Mouse (Mus musculus) limb, embryonic 13.5 days (tissue): Measurements from ENCODE around the gene Myo16. TPM values are rescaled to one million over a fixed set of nuclear protein-coding genes. Genes with fewer than 3 reads are reported as not detected.

Experiments used
- ATAC-seq: fragments of 200-750 bp; cut with Nextera tagmentation; 2 replicates; pipeline ENCODE4 v1.8.0; 2017; ENCODE audit warnings: low read depth, moderate number of reproducible peaks, moderate TSS enrichment; ENCODE audit not compliant: low FRiP score
- H3K27ac ChIP-seq: fragments of 300-500 bp; sonication (generic); 2 replicates; pipeline ENCODE4 v1.5.1; 2015; ENCODE audit warnings: inconsistent platforms, mild to moderate bottlenecking, moderate library complexity
- H3K27me3 ChIP-seq: fragments of 300-500 bp; sonication (generic); 2 replicates; pipeline ENCODE4 v1.6.1; 2015; ENCODE audit warnings: mild to moderate bottlenecking, inconsistent platforms
- H3K36me3 ChIP-seq: fragments of 300-500 bp; sonication (generic); 2 replicates; pipeline ENCODE4 v1.6.1; 2015; ENCODE audit warnings: inconsistent platforms, mild to moderate bottlenecking, moderate library complexity
- H3K4me1 ChIP-seq: fragments of 300-500 bp; sonication (generic); 2 replicates; pipeline ENCODE4 v1.6.1; 2015; ENCODE audit warnings: inconsistent platforms
- H3K4me2 ChIP-seq: fragments of 300-500 bp; sonication (generic); replicated peaks from 2 replicates; pipeline ENCODE4 v1.6.1; 2015; ENCODE audit warnings: inconsistent platforms, mild to moderate bottlenecking, moderate library complexity
- H3K4me3 ChIP-seq: fragments of 300-500 bp; sonication (generic); 2 replicates; pipeline ENCODE4 v1.5.1; 2015; ENCODE audit warnings: moderate library complexity, mild to moderate bottlenecking, inconsistent platforms
- H3K9ac ChIP-seq: fragments of 300-500 bp; sonication (generic); 2 replicates; pipeline ENCODE4 v1.6.1; 2015; ENCODE audit warnings: mild to moderate bottlenecking, inconsistent platforms
- H3K9me3 ChIP-seq: fragments of 300-500 bp; sonication (generic); 2 replicates; pipeline ENCODE4 v1.6.1; 2016; ENCODE audit warnings: inconsistent platforms
- WGBS: fragments of 180-500 bp; shearing (Covaris S2); methylation state at CpG from one replicate; pipeline ENCODE4 v1.1.7; 2015; 5-methylcytosine and 5-hydroxymethylcytosine counted together
- polyA plus RNA-seq: library from polyadenylated mRNA; unstranded; fragments of >200 nt; fragmentation: Nextera tagmentation; extraction: Ambion mirVana; gene quantifications from 2 replicates; pipeline ENCODE4 v1.2.1, GENCODE M21; 2015

Myo16 gene
- polyA plus RNA-seq, 1 experiment from 2014 or later = 0.70 TPM

DNA sequence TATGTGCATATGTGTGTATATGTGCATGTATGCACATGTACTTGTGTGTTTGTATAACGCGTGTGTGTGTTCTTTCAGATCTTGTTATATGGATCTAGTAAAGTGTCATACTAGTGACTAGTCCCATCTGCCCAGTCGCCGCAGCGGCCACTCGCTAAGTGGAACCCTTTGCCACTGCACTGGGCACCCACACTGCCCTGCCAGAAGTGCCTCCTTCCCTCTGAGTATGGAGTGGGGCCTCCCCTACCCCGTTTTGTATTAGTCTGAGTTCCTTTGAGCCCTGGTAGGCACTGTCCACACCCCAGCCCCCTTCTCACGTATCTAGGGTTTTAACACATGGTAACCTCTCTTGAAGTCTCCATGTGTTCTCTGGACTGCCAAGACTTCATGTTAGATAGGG is 264.3 kb downstream of the Myo16 start:
- Histone ChIP-seq H3K4me3 (no peak overlapping the region), H3K27me3 (no peaks in the 10 kb centered on the region; the same call in 1 of the 2 replicates), H3K9me3 (no peaks in the 10 kb centered on the region), H3K27ac (no peak overlapping the region), H3K4me1 (peaks cover 8% of the 10 kb centered on the region; the same call in 1 of the 2 replicates), H3K4me2 (no peak overlapping the region), H3K36me3 (no peaks in the 10 kb centered on the region), H3K9ac (no peak overlapping the region)
- WGBS = 86% methylated on average over 8 of the region's 8 CpGs
- no peak for ATAC-seq

DNA sequence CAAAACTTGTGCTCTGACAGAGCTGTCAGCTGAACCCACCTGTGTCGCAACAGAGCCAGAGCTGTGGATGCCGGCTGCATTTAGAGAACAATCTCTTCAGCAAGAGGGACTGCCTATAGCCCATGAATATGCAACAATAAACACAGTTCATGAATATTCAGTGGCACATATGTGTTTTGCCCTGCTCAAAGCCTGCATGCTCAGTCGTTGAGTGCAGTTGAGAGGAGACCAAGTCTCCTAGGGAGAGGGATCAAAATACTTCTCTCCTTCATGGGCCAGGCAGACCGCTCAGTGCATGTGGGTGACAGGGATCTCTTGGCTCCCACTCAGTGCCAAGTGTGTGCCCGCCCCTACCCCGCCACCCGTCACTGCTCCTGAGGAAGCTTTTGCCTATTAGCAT is 265.3 kb downstream of the Myo16 start:
- WGBS = 81% methylated on average over 7 of the region's 7 CpGs
- Histone ChIP-seq H3K27me3 (no peaks in the 10 kb centered on the region; the same call in 1 of the 2 replicates), H3K4me3 (no peak overlapping the region), H3K9ac (no peak overlapping the region), H3K9me3 (no peaks in the 10 kb centered on the region), H3K4me2 (no peak overlapping the region), H3K36me3 (no peaks in the 10 kb centered on the region), H3K4me1 (peaks cover 8% of the 10 kb centered on the region; the same call in 1 of the 2 replicates), H3K27ac (no peak overlapping the region)
- no peak for ATAC-seq

DNA sequence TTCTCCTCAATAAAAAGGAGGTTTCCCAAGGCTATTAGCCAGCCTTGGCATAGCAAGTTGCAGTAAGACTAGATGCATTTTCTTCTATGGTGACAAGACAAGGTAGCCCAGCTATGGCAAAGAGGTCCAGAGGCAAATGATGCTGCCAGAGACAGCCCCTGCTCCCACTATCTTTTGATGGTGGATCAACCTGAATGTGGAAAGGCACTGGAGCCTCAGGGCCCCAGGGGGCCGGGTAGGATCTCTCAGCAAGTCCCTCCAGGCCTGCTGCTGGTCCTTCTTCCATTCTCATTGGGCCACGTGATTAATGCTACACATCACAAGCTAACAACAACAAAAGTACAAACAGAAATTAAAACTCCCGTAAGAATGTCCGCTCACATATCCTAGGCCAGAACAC is 266.0 kb downstream of the Myo16 start:
- no peaks in the 10 kb centered on the region for H3K9me3 ChIP-seq
- H3K36me3 ChIP-seq = no peaks in the 10 kb centered on the region
- 80% methylated on average over 4 of the region's 4 CpGs for WGBS
- no peak overlapping the region for H3K4me2 ChIP-seq
- H3K4me3 ChIP-seq = no peak overlapping the region
- no peak for ATAC-seq
- peaks cover 8% of the 10 kb centered on the region; the same call in 1 of the 2 replicates for H3K4me1 ChIP-seq
- H3K27ac ChIP-seq = no peak overlapping the region
- no peaks in the 10 kb centered on the region; the same call in 1 of the 2 replicates for H3K27me3 ChIP-seq
- no peak overlapping the region for H3K9ac ChIP-seq

DNA sequence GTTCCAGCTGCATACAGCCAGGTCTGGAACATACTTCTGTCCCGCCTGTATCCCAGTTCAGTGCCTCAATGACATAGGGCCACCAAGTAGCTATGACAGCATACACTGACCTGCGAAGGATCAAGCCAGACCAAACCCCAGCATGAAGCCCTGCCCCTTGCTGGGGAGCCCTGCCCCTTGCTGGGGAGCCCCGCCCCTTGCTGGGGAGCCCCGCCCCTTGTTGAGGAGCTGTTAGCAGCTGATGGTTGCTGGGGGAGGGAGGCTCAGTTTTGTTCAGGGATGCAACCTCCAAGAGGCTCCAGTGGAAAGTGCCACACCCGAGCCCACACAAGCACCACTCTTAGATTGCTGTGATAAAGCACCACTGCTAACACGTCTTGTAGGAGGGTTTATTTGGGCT is 266.8 kb downstream of the Myo16 start:
- H3K4me3 ChIP-seq = no peak overlapping the region
- H3K36me3 ChIP-seq = no peaks in the 10 kb centered on the region
- no peaks in the 10 kb centered on the region for H3K9me3 ChIP-seq
- WGBS = 77% methylated on average over 6 of the region's 6 CpGs
- H3K27ac ChIP-seq = no peak overlapping the region
- H3K9ac ChIP-seq = no peak overlapping the region
- 0 out of 2 replicates have a peak, but pooled peaks cover 3% of the 10 kb centered on the region for H3K4me1 ChIP-seq
- no peak for ATAC-seq
- no peak overlapping the region for H3K4me2 ChIP-seq
- H3K27me3 ChIP-seq = no peaks in the 10 kb centered on the region; the same call in 1 of the 2 replicates

DNA sequence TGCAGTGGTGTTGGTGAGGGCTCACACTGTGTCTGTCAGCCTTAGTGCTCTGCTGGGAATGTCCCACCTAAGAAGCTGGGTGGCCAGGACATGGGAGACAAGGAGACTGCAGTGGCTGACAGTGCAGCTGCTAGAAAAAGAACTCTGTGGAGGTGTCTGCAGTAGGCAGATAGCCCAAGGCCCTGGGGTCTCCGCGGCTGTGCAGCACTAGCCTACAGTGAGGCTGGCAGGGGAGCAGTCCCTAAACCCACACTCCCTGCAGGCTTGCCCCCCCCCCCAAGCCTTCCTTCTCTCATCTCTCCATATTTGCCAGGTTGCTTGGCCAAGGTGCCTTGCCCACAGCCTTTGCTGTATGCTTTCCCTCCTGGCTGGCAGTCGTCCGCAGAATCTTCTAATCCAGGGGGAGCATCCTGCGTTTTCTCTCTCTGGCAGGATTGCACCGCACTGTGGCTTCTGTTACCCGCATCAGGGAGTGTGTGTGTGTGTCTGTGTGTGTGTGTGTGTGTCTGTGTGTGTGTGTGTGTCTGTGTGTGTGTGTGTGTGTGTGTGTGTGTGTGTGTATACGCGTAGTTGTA is 267.9 kb downstream of the Myo16 start:
- no peak overlapping the region for H3K27ac ChIP-seq
- H3K36me3 ChIP-seq = no peaks in the 10 kb centered on the region
- no peak overlapping the region for H3K9ac ChIP-seq
- no peaks in the 10 kb centered on the region for H3K4me1 ChIP-seq
- no peaks in the 10 kb centered on the region; the same call in 1 of the 2 replicates for H3K27me3 ChIP-seq
- no peak overlapping the region for H3K4me2 ChIP-seq
- ATAC-seq = no peak
- no peaks in the 10 kb centered on the region for H3K9me3 ChIP-seq
- 94% methylated on average over 9 of the region's 9 CpGs for WGBS
- no peak overlapping the region for H3K4me3 ChIP-seq

DNA sequence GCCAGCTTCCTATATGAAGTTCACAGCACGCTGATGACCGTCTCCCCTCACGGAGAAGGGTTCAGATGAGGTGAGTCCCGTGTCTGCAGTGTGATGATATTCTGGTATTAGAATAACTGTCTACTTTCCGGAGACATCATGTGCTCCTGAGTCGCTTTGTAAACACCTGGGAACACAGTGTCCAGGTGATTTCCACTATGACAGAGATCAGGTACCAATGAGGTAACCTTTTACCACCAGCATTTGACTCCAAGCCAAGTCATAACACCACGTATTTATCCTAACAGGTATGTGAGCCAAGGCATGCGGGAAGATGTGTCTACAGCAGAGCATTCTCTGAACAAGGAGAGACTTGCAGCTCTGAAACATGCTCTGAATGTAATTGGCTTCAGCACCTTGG is 281.8 kb downstream of the Myo16 start:
- Histone ChIP-seq H3K9me3 (no peaks in the 10 kb centered on the region), H3K4me3 (no peak overlapping the region), H3K4me1 (peaks cover 14% of the 10 kb centered on the region), H3K27me3 (no peaks in the 10 kb centered on the region), H3K4me2 (no peak overlapping the region), H3K36me3 (no peaks in the 10 kb centered on the region), H3K27ac (no peak overlapping the region), H3K9ac (no peak overlapping the region)
- 81% methylated on average over 8 of the region's 8 CpGs for WGBS
- ATAC-seq = no peak

DNA sequence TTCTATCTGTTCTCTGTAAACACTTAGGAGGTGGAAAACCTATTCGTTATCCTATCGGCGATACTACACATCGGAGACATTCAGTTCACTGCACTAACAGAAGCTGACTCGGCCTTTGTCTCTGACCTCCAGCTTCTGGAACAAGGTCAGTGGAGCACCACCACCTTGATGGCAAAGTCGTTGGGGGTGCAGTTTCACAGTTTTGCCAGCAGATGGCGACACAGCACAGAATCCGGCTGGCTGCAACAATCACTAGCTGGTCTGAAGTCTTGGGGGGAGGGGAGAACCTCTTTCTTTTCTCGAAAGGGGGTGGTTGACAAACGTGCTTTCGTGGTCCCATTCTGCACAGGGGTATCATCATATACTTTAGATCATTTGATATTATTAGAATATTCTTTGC is 285.1 kb downstream of the Myo16 start:
- no peak for ATAC-seq
- Histone ChIP-seq H3K4me2 (no peak overlapping the region), H3K27ac (no peak overlapping the region), H3K9ac (no peak overlapping the region), H3K4me3 (no peak overlapping the region), H3K36me3 (no peaks in the 10 kb centered on the region), H3K9me3 (no peaks in the 10 kb centered on the region), H3K27me3 (peaks cover 4% of the 10 kb centered on the region; the same call in 1 of the 2 replicates), H3K4me1 (peaks cover 14% of the 10 kb centered on the region)
- WGBS = 21% methylated on average over 11 of the region's 11 CpGs

DNA sequence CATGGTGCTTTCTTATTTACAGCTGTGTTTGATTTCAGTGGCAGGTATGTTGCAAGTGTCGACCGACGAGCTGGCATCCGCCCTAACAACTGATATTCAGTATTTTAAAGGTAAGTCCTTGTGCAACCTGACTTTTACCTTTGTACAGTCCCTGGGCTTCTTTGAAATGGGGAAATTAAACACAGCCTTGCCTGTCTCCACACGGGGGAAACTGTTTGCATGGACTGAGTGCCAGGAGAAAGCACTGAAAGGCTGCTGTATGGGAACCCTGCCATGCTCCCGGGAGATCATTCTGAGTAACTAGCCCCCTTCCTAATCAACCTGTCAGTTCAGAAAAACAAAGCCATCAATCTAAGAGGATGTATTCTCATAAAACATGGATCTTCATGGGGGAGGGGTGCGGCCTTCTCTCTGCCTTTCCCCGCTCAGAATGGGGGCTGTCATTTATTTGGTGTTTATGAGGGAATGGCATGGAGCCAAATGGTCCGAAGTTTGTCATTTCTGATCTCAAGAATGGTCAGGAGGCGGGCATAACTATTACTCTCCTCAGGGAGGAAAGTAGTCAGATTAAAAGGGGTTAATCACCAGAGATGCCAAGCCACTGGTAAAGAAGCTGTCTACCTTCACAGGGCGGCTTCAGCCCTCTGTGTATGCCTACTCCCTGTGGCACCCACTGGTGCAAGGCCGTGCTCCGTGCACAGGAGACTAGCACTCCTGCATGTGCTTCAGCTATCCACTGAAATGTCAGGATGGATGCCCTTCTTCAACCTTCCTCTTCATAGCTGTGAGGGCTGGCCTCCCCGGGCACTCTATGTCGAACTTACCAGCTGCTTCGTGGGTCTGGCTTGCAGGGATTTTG is 286.1 kb downstream of the Myo16 start:
- no peak for ATAC-seq
- Histone ChIP-seq H3K27me3 (peaks cover 4% of the 10 kb centered on the region; the same call in 1 of the 2 replicates), H3K9ac (0 out of 2 replicates have a peak overlapping the region, but pooled peaks have one; percentile 8), H3K4me3 (no peak overlapping the region), H3K9me3 (no peaks in the 10 kb centered on the region), H3K4me2 (no peak overlapping the region), H3K36me3 (no peaks in the 10 kb centered on the region), H3K4me1 (peaks cover 14% of the 10 kb centered on the region), H3K27ac (0 out of 2 replicates have a peak overlapping the region, but pooled peaks have one; percentile 6)
- 31% methylated on average over 16 of the region's 16 CpGs for WGBS

DNA sequence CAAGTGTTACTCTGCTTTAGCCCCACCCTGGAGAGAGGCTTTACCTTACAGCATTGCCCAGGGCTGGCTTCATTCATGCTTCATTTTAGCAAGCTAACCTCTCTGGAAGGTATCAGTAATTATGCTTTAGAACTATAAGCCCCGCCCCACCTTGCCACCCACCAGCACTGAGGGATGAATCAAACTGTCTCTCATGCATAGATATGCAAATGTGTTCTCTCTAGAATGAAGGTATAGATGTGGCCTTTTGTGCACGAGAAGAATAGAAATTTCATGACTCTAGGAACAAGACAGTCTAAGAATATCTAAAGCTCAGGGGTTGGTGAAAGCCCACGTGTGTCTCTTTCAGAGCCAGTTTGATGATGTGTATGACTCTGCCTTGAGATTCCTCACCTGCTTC is 288.9 kb downstream of the Myo16 start:
- Histone ChIP-seq H3K27me3 (peaks cover 8% of the 10 kb centered on the region; the same call in 1 of the 2 replicates), H3K4me1 (peaks cover 14% of the 10 kb centered on the region), H3K36me3 (no peaks in the 10 kb centered on the region), H3K4me3 (no peak overlapping the region), H3K9me3 (no peaks in the 10 kb centered on the region), H3K27ac (no peak overlapping the region), H3K9ac (no peak overlapping the region), H3K4me2 (no peak overlapping the region)
- no peak for ATAC-seq
- 77% methylated on average over 3 of the region's 3 CpGs for WGBS

DNA sequence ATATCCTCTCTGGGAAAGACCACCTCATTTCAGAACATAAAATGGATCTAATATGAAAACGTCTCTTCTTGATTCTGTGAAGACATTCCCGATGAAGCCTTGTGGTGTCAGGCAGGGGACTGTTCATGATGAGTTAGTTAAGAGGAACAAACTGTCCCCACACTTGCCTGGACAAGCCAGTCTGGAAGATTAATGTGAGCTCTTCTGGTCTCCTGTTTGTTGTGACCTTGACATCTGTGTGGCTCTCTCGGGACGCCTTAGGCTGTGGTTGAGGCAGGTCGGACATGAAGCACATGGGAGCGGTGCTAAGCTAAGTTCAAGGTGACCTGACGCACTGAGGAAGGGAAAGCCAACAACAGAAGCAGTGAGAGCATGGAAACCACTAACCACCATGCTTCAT is 291.3 kb downstream of the Myo16 start:
- ATAC-seq = no peak
- Histone ChIP-seq H3K27ac (no peak overlapping the region), H3K4me2 (no peak overlapping the region), H3K9me3 (no peaks in the 10 kb centered on the region), H3K9ac (no peak overlapping the region), H3K4me3 (no peak overlapping the region), H3K27me3 (peaks cover 8% of the 10 kb centered on the region; the same call in 1 of the 2 replicates), H3K36me3 (no peaks in the 10 kb centered on the region), H3K4me1 (peaks cover 7% of the 10 kb centered on the region)
- WGBS = 72% methylated on average over 7 of the region's 7 CpGs

DNA sequence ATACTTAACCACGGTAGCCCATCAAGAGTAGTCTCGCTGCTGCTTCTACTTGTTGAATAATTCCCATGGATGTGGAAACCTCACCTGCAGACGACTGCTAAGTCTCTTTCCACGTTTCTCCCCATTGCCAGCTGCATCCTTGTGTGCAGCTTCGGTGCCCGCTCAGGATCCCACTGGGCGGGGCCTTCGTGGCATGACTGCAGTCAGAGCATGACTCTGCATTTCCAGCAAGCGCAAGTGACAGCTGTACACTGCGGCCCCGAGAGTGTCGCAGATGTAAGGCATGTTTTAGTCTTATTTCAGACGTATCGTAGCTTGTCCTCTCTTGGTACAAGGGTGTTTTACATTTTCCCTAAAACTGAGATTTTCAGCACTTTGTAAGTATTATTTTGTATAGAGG is 294.8 kb downstream of the Myo16 start:
- no peak for ATAC-seq
- Histone ChIP-seq H3K4me3 (no peak overlapping the region), H3K4me1 (peaks cover 14% of the 10 kb centered on the region), H3K9ac (no peak overlapping the region), H3K27me3 (0 out of 2 replicates have a peak, but pooled peaks cover 4% of the 10 kb centered on the region), H3K4me2 (no peak overlapping the region), H3K9me3 (no peaks in the 10 kb centered on the region), H3K27ac (no peak overlapping the region), H3K36me3 (no peaks in the 10 kb centered on the region)
- 80% methylated on average over 14 of the region's 14 CpGs for WGBS

DNA sequence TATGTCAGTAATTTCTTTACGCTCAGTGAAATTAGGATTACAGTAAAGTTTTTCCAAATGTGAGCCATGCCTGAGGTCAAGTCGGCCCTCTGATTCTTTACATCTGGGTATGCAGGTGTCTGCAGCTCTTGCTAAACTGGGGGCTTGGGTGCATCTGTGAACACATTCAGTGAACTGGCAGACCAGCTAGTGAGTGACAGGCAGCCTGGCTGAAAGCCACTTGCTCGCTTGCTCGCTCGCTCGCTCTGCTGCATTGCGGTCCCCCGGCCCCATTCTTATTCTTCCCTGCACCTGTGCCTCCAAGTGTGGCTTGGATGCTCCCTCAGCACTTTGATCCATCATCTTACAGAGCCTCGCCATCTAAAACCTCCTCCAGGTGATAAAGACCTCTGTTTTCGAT is 299.3 kb downstream of the Myo16 start:
- H3K9me3 ChIP-seq = no peaks in the 10 kb centered on the region
- H3K27me3 ChIP-seq = no peaks in the 10 kb centered on the region
- H3K36me3 ChIP-seq = no peaks in the 10 kb centered on the region
- no peak for ATAC-seq
- no peak overlapping the region for H3K9ac ChIP-seq
- H3K27ac ChIP-seq = no peak overlapping the region
- WGBS = 57% methylated on average over 10 of the region's 10 CpGs
- peaks cover 27% of the 10 kb centered on the region for H3K4me1 ChIP-seq
- no peak overlapping the region for H3K4me3 ChIP-seq
- H3K4me2 ChIP-seq = no peak overlapping the region
